Mouse (Mus musculus) E14TG2a.4 (cell line): Measurements from ENCODE around the gene Arrdc2.
A peak's percentile ranks its signal among the peaks of the same experiment; 100 is the strongest.

Experiments used
- H3K27me3 ChIP-seq: 2 replicates; pipeline ENCODE4 v1.6.1; 2014; ENCODE audit warnings: low read length, control low read depth; ENCODE audit not compliant: insufficient read depth
- H3K36me3 ChIP-seq: 2 replicates; pipeline ENCODE4 v1.6.1; 2014; ENCODE audit warnings: low read length, control low read depth; ENCODE audit not compliant: insufficient read depth
- H3K4me1 ChIP-seq: replicated peaks from 2 replicates; pipeline ENCODE4 v1.6.1; 2014; ENCODE audit warnings: low read depth, low read length, control low read depth
- H3K4me3 ChIP-seq: replicated peaks from 2 replicates; pipeline ENCODE4 v1.5.1; 2014; ENCODE audit warnings: mild to moderate bottlenecking, low read length
- H3K9me3 ChIP-seq: 2 replicates; pipeline ENCODE4 v1.6.1; 2014; ENCODE audit warnings: low read length, control low read depth
- CTCF ChIP-seq: conservative IDR thresholded peaks from 2 replicates; pipeline ENCODE4 v1.5.1; 2014; ENCODE audit warnings: low read length
- NANOG ChIP-seq: IDR thresholded peaks from 2 replicates; pipeline ENCODE4 v1.6.1; 2014; ENCODE audit warnings: borderline replicate concordance, low read length, mixed read lengths
- POU5F1 ChIP-seq: IDR thresholded peaks from 2 replicates; pipeline ENCODE4 v1.6.1; 2014; ENCODE audit warnings: low read length, borderline replicate concordance

Gene Arrdc2

DNA sequence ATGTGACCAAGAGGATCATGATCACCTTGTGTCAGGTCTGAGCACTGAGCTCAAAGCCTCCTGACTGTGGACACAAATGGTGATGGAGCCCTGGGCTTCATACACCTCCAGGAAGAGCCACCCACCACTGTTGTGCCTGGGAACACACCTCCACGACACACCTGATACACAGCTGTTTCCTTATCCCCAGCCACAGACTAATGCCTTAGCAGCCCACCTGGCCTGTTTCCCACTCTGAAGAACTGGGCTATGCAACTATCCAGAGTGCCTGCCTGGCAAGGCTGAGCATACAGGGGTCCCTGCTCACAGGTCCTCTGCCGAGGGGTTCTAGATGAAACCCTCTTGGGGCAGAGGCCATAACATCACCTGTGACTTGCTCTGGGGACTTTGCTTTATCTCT lies 45.3 kb downstream of the Arrdc2 start:
- TF ChIP-seq POU5F1 (no peak), CTCF (no peak), NANOG (no peak)
- Histone ChIP-seq H3K4me3 (no peak overlapping the region), H3K9me3 (no peaks in the 10 kb centered on the region), H3K27me3 (peaks cover 43% of the 10 kb centered on the region), H3K4me1 (peaks cover 53% of the 10 kb centered on the region), H3K36me3 (peaks cover 6% of the 10 kb centered on the region; the same call in 1 of the 2 replicates)

DNA sequence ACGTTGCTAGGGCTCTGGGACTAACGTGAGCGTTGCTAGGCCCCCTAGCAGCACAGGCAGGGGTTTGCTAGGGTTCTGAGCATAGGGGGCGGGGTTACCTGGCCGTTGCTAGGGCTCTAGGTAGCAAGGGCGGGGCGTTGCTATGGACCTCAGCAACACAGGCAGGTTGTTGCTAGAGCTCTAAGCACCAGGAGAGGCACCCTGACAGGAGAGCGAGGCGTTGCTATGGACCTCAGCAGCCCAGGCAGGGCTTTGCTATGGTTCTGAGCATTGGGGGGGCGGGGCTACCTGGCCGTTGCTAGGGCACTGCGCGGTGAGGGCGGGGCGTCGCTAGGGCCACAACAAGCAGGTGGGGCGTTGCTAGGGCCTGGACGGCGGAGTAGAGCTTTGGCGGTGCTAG lies 46.8 kb downstream of the Arrdc2 start:
- H3K4me1 ChIP-seq: peaks cover 52% of the 10 kb centered on the region
- H3K27me3 ChIP-seq: peaks cover 29% of the 10 kb centered on the region
- peak overlapping the region; percentile 89 for H3K4me3 ChIP-seq
- TF ChIP-seq NANOG: no peak
- no peak for TF ChIP-seq CTCF
- no peak for TF ChIP-seq POU5F1
- H3K9me3 ChIP-seq: no peaks in the 10 kb centered on the region
- H3K36me3 ChIP-seq: peaks cover 14% of the 10 kb centered on the region; the same call in 1 of the 2 replicates

DNA sequence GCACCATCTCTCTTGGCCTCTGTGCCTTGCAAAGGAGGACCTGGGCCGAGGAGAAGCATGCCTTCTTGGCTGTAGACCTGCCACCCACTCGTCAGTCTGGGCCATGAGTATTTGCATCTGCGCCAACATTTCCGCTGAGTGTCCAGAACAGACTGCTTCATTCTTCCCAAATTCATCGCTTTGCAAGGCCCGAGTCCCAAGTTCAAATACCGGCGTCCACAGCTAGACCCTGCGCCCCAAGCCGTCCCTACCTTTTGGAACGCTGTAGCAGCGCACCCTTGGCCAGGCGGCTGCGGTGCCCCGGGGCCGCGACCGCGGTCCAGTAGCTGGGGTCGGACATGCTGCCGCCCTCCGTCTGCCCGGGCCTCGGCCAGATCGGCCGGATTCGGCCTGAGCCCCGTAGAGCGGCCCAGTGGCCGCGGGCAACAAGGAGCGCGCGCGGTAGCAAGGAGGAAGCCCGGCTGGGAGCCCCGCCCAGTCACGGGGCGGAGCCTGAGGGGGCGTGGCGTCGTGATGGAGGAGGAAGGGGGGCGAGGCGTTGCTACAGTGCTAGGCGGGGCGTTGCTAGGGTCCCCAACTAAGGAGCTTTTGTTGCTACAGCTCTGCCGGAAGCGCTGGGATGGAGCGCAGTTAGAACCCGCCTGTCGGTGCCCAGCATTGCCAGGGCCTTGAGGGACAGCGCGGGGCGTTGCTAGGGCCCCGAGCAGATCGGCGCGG lies 47.4 kb downstream of the Arrdc2 start:
- no peaks in the 10 kb centered on the region for H3K9me3 ChIP-seq
- no peak for TF ChIP-seq NANOG
- peaks cover 27% of the 10 kb centered on the region for H3K27me3 ChIP-seq
- H3K4me3 ChIP-seq: peak overlapping the region; percentile 89
- H3K4me1 ChIP-seq: peaks cover 56% of the 10 kb centered on the region
- peaks cover 18% of the 10 kb centered on the region for H3K36me3 ChIP-seq

DNA sequence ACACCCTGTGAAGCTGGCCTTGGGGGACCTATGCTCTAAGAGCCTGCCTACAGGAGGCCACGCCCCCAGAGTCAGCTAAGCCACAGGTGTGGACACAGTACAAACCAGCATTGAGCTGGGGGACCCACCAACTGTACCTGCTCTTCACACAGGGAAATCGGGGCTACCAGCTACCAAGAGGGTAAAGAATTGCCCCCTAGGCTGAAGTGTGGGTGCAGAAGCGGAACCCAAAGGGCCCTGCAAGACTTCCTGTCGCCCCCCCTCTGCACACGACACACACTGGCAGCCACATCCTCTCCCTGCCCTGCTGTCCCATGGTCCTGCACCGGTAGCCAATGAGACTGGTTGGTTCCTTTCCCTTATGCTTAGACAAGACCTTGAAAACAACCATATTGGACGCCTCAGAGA lies 48.2 kb downstream of the Arrdc2 start:
- Histone ChIP-seq H3K4me3 (peak overlapping the region; percentile 89), H3K4me1 (peaks cover 62% of the 10 kb centered on the region), H3K9me3 (no peaks in the 10 kb centered on the region), H3K36me3 (peaks cover 26% of the 10 kb centered on the region), H3K27me3 (peaks cover 24% of the 10 kb centered on the region)
- no peak for TF ChIP-seq NANOG
- no peak for TF ChIP-seq POU5F1
- no peak for TF ChIP-seq CTCF

DNA sequence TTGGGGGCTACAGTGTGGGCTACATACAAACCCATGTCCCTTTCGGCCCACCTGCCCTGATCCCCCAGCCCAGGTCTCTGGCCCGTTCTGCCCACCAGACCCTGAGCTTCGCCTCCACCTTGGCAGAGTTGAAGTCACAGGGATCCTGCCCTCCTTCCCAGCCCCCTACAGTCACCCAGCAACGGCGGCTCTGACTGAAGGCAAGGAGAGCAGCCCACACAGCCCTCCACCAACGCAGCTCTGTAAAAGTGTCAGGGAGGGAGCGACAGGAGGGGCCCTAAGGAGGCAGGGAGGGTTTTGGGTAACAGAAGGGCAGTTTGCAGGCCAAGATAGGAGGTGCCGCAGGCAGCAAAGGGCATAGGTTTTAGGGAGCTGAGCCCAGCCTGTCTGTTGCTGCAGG lies 48.7 kb downstream of the Arrdc2 start:
- Histone ChIP-seq H3K27me3 (peaks cover 20% of the 10 kb centered on the region), H3K4me1 (peaks cover 62% of the 10 kb centered on the region), H3K36me3 (peaks cover 30% of the 10 kb centered on the region), H3K9me3 (no peaks in the 10 kb centered on the region), H3K4me3 (peak overlapping the region; percentile 89; the same call in 1 of the 2 replicates)
- TF ChIP-seq POU5F1 (no peak), NANOG (no peak), CTCF (no peak)

DNA sequence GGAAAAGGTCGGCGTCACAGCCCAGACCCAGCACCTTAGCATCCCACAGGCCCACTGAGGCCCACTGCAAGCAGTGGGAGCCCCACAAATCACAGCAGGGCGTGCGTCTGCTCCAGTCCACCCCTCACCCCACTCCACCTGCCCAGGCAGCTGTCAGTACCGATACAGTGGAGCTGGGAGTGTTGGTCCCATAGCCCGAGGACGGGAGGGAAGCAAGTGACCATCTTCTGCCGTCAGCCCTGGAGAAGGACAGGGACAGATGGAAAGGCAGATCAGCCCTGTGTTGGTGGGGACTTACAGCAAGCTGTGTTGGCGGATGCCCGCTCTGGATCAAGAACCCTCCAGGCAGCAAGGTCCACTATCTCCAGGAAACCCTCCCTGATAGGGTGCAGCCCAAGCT lies 50.5 kb downstream of the Arrdc2 start:
- peaks cover 79% of the 10 kb centered on the region for H3K4me1 ChIP-seq
- H3K36me3 ChIP-seq: peaks cover 48% of the 10 kb centered on the region
- TF ChIP-seq CTCF (no peak), POU5F1 (no peak), NANOG (no peak)
- H3K9me3 ChIP-seq: no peaks in the 10 kb centered on the region
- H3K27me3 ChIP-seq: peaks cover 5% of the 10 kb centered on the region
- peak overlapping the region; percentile 66; the same call in 1 of the 2 replicates for H3K4me3 ChIP-seq

DNA sequence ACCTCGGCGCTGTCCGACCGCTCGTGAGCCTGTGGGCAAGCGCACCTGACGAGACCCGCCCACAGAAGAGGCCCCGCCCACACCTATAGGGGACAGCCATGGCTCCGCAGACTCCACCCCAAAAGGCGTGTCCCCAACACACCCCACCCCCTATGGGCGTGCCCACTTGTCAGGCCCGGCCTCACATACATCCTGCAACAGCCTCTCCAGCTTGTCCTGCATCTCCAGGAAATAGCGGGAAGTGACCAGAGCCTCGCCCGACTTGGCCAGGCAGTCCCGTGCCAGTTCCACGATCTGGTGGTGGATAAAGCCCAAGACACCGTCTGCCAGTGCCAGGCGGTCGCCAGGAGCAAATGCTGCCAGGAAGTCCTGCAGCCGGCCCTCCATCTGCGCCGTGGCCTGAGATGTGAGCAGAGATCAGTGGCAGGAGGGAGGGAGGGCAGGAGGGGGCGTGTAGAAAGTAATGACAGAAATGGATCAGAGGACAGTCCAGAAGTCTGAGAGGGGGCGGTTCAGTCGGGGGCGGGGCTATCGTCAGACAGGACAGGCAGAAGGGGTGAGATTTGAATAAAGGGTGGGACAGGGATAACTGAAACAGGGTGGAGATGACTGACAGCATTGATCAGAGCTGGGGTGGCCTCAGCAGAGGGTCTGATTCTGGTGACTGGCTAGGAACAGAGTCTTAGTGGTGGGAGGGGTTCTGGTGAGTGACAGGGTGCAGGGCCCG lies 51.4 kb downstream of the Arrdc2 start:
- Histone ChIP-seq H3K4me3 (peak overlapping the region; percentile 66), H3K27me3 (no peaks in the 10 kb centered on the region; the same call in 1 of the 2 replicates), H3K9me3 (no peaks in the 10 kb centered on the region), H3K4me1 (peaks cover 77% of the 10 kb centered on the region), H3K36me3 (peaks cover 58% of the 10 kb centered on the region)
- no peak for TF ChIP-seq NANOG
- no peak for TF ChIP-seq CTCF
- TF ChIP-seq POU5F1: no peak

DNA sequence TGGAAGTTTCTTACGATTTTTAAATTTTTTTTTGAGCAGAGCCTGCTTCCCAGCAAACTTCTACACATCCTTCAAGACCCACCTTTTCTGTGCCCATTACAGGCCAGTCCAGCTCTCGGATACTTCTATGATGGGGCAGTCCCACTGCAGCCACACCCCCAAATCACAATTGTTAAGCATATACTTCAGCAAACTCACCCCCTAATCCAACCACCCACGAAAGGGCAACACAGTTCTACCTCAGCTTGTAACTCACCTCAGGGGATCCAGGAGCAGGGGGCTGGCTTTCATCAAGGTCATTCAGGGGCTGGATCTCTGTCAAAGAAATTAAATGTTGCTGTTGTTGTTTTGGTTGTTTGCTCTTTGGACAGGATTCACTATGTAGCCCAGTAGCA lies 52.5 kb downstream of the Arrdc2 start:
- Histone ChIP-seq H3K9me3 (no peaks in the 10 kb centered on the region), H3K36me3 (peaks cover 62% of the 10 kb centered on the region), H3K4me3 (peak overlapping the region; percentile 66), H3K27me3 (no peaks in the 10 kb centered on the region; the same call in 1 of the 2 replicates), H3K4me1 (peaks cover 74% of the 10 kb centered on the region)
- TF ChIP-seq NANOG (no peak), CTCF (no peak), POU5F1 (no peak)
